Mouse (Mus musculus): ENCODE measurements at regions not wholly inside any gene's neighbourhood (a gene's known extent, or its start where the extent isn't known, plus 50 kb on each side); places are given as distances from the start of the nearest gene placed in this dataset.

DNA sequence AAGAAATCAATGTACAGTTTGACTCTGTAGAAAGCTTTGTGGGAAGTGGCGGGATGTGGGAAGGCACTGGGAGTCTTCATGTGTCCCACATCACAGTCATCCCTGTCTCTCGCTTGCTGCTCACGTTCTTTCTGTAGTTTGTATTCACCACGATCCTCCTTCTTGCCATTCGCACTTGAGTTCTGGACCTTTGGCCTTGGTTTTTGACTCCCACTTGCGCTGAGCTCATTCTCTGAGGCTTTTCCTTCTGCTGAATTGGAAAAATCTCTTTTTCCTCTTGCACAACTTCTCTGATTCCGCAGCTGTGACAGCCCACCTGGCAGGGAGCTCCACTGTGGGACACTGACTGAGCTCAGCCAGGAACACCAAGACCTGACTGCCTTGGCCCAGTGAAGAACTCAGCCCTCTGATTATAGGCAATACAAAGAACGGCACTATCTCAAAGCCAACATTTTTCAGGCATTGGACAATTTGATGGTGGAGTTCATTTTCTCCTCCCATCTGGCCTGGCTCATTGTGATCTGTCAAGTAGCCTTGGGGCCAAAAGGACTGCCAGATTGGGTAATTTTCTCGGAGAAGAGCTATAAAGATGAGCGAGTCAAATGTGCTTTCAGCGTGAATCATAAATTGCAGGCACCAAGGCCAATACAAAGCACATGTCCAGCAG lies 299.9 kb downstream of the Plpp3 start:
- Histone ChIP-seq H3K27ac (ENCODE audit: control insufficient read depth, low read depth, low read length) (no peak overlapping the region), H3K4me1 (ENCODE audit: control insufficient read depth in 1 of 2, insufficient read depth in 2 of 2, low read length in 2 of 2) (no peaks in the 10 kb centered on the region), H3K9me3 (replicated peaks; ENCODE audit: insufficient read depth, low read length) (no peaks in the 10 kb centered on the region), H3K9ac (ENCODE audit: control insufficient read depth, low read depth, low read length, poor library complexity, severe bottlenecking) (no peak overlapping the region), H3K4me3 (ENCODE audit: control insufficient read depth in 1 of 2, insufficient read depth in 1 of 2, low read depth in 2 of 2, low read length in 2 of 2) (no peak overlapping the region), H3K79me2 (ENCODE audit: control insufficient read depth, insufficient read depth, low read length, poor library complexity) (no peaks in the 10 kb centered on the region), H3K27me3 (ENCODE audit: control insufficient read depth in 1 of 2, insufficient read depth in 2 of 2, low read length in 2 of 2) (no peaks in the 10 kb centered on the region), H3K36me3 (ENCODE audit: control insufficient read depth in 1 of 2, insufficient read depth in 2 of 2, low read length in 2 of 2) (no peaks in the 10 kb centered on the region)
- no peak for DNase-seq (ENCODE audit: low read depth, low spot score)
- TF ChIP-seq ZMIZ1 (IDR thresholded peaks at IDR 0.05; ENCODE audit: low read depth, low read length), result no peak
- TF ChIP-seq ZKSCAN1 (IDR thresholded peaks at IDR 0.05; ENCODE audit: low read depth, low read length), result no peak
- no peak for TF ChIP-seq NRF1 (IDR thresholded peaks at IDR 0.05; ENCODE audit: insufficient read depth, low read depth, low read length, poor library complexity, severe bottlenecking)
- TF ChIP-seq RCOR1 (IDR thresholded peaks at IDR 0.05; ENCODE audit: low read depth, low read length), result no peak

DNA sequence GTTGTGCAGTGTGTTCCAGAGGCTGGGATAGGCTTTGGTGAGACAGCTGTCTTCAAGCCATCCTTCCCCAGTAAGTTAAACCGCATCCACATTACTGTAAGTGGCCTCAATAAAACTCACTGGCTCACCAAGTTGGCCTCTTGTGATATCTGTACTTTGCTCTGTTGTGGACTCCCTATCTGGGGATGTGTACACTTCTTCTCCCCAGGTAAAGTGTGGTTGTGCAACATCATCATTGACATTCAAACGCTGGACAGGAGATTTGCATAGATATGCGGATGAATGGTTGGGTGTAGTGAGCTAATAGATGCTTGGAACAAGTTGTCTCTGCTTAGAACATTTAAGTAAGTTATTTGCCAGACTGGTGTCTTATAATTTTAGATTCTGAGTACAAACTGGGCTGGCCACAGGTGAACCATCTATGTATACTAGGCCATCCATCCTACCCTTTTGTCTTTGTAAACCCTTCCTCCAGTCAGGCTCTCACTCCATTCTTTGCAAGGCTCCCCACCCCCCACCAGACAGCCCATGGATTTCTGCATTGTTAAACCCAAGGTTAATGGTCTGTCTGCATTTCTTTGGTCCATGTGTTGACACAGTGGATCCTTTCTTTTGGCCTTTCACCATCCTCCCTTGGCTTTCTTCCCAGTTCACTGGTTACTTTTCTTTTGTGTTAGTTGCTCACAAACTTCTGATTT lies 303.0 kb downstream of the Plpp3 start:
- no peaks in the 10 kb centered on the region for H3K9me3 ChIP-seq (replicated peaks; ENCODE audit: insufficient read depth, low read length)
- H3K27me3 ChIP-seq (ENCODE audit: control insufficient read depth in 1 of 2, insufficient read depth in 2 of 2, low read length in 2 of 2), result no peaks in the 10 kb centered on the region
- H3K4me3 ChIP-seq (ENCODE audit: control insufficient read depth in 1 of 2, insufficient read depth in 1 of 2, low read depth in 2 of 2, low read length in 2 of 2), result no peak overlapping the region
- H3K79me2 ChIP-seq (ENCODE audit: control insufficient read depth, insufficient read depth, low read length, poor library complexity), result no peaks in the 10 kb centered on the region
- H3K36me3 ChIP-seq (ENCODE audit: control insufficient read depth in 1 of 2, insufficient read depth in 2 of 2, low read length in 2 of 2), result no peaks in the 10 kb centered on the region
- no peak overlapping the region for H3K27ac ChIP-seq (ENCODE audit: control insufficient read depth, low read depth, low read length)
- DNase-seq (ENCODE audit: low read depth, low spot score), result no peak
- no peak overlapping the region for H3K9ac ChIP-seq (ENCODE audit: control insufficient read depth, low read depth, low read length, poor library complexity, severe bottlenecking)
- TF ChIP-seq JUND (IDR thresholded peaks at IDR 0.05; ENCODE audit: low read depth, low read length), result no peak
- no peak for TF ChIP-seq BHLHE40 (IDR thresholded peaks at IDR 0.05; ENCODE audit: borderline replicate concordance, low read depth, low read length)
- no peak for TF ChIP-seq HCFC1 (IDR thresholded peaks at IDR 0.05; ENCODE audit: low read depth, low read length)
- no peak for TF ChIP-seq KAT2A (conservative IDR thresholded peaks at IDR 0.05; ENCODE audit: low read depth, low read length)
- TF ChIP-seq NRF1 (IDR thresholded peaks at IDR 0.05; ENCODE audit: insufficient read depth, low read depth, low read length, poor library complexity, severe bottlenecking), result no peak
- no peak for TF ChIP-seq GATA1 (IDR thresholded peaks at IDR 0.05; ENCODE audit: low read depth, low read length)
- TF ChIP-seq EP300 (IDR thresholded peaks at IDR 0.05; ENCODE audit: low read depth in 1 of 2, low read length in 2 of 2), result no peak
- no peak for TF ChIP-seq TCF12 (IDR thresholded peaks at IDR 0.05; ENCODE audit: low read depth, low read length)
- TF ChIP-seq TBP (IDR thresholded peaks at IDR 0.05; ENCODE audit: low read depth, low read length), result no peak
- TF ChIP-seq USF1 (IDR thresholded peaks at IDR 0.05; ENCODE audit: low read depth, low read length), result no peak
- no peak for TF ChIP-seq RCOR1 (IDR thresholded peaks at IDR 0.05; ENCODE audit: low read depth, low read length)
- TF ChIP-seq MYC (IDR thresholded peaks at IDR 0.05; ENCODE audit: low read depth, low read length), result no peak
- no peaks in the 10 kb centered on the region for H3K4me1 ChIP-seq (ENCODE audit: control insufficient read depth in 1 of 2, insufficient read depth in 2 of 2, low read length in 2 of 2)
